ENCODE assay signal across 8 mouse cellular contexts in genomic region chr11:57800971-57801765, GRCm38 (mm10). TPM values are rescaled to one million over a fixed set of nuclear protein-coding genes. Genes with fewer than 3 reads are reported as not detected.
DNase-seq lines count a peak whose midpoint lies in the region; ATAC-seq and TF ChIP-seq lines count a peak whose summit lies in the region.

Gene Sap30l (plus strand): TSS chr11:57801637.

- no peak for TF ChIP-seq CTCF in midbrain, postnatal 0 days (IDR thresholded peaks at IDR 0.05)

- peaks cover 17% of the 10 kb centered on the region for H3K4me1 ChIP-seq in embryonic facial prominence, embryonic 14.5 days (ENCODE audit: control insufficient read depth, insufficient read depth, low read length)
- peaks cover 21% of the 10 kb centered on the region for H3K4me1 ChIP-seq in limb, embryonic 14.5 days (ENCODE audit: control insufficient read depth, insufficient read depth, low read length)
- peaks cover 4% of the 10 kb centered on the region; the same call in 1 of the 2 replicates for H3K4me1 ChIP-seq in midbrain, postnatal 0 days (ENCODE audit: insufficient read depth, low read length)

- peak within 1 kb of the TSS; percentile 83 for H3K27ac ChIP-seq in embryonic facial prominence, embryonic 14.5 days (replicated peaks; ENCODE audit: low read depth, low read length)
- H3K27ac ChIP-seq in limb, embryonic 14.5 days (replicated peaks; ENCODE audit: low read depth, low read length) = peak within 1 kb of the TSS; percentile 33; the same call in 1 of the 2 replicates
- peak within 1 kb of the TSS; percentile 1 for H3K27ac ChIP-seq in midbrain, postnatal 0 days (ENCODE audit: low read depth, low read length)

- WGBS in embryonic facial prominence, embryonic 14.5 days = under 1% methylated on average over 43 of the region's 66 CpGs
- WGBS in limb, embryonic 14.5 days = under 1% methylated on average over 58 of the region's 66 CpGs
- under 1% methylated on average over 62 of the region's 66 CpGs for WGBS in midbrain, postnatal 0 days

- peak within 1 kb of the TSS; percentile 85 for H3K4me2 ChIP-seq in embryonic facial prominence, embryonic 14.5 days (ENCODE audit: low read depth, low read length)
- peak within 1 kb of the TSS; percentile 98 for H3K4me2 ChIP-seq in limb, embryonic 14.5 days (replicated peaks; ENCODE audit: low read depth, low read length, severe bottlenecking)
- peak within 1 kb of the TSS; percentile 99 for H3K4me2 ChIP-seq in midbrain, postnatal 0 days (ENCODE audit: low read depth, low read length, poor library complexity, severe bottlenecking)

- H3K9me3 ChIP-seq in embryonic facial prominence, embryonic 14.5 days (ENCODE audit: control insufficient read depth, low read length) = no peaks in the 10 kb centered on the region
- H3K9me3 ChIP-seq in limb, embryonic 14.5 days (ENCODE audit: control insufficient read depth, low read length) = no peaks in the 10 kb centered on the region
- no peaks in the 10 kb centered on the region for H3K9me3 ChIP-seq in midbrain, postnatal 0 days (ENCODE audit: low read length)

- DNase-seq in 3T3-L1 (ENCODE audit: low read depth, low spot score) = peak; percentile 94
- DNase-seq in adrenal gland, postnatal 4 days (ENCODE audit: low spot score in 2 of 2) = peak; percentile 89 to 93
- peak; percentile 98 for DNase-seq in embryonic facial prominence, embryonic 14.5 days (ENCODE audit: low spot score)
- DNase-seq in heart, adult 8-10 months (ENCODE audit: low spot score) = peak; percentile 98
- peak; percentile 99 for DNase-seq in kidney, adult 9 months
- DNase-seq in limb, embryonic 14.5 days (ENCODE audit: low spot score) = peak; percentile 97
- DNase-seq in midbrain, postnatal 0 days (ENCODE audit: low spot score) = peak; percentile 97
- peak; percentile 92 to 96 for DNase-seq in spleen, postnatal 14 days (ENCODE audit: low spot score in 2 of 2)

- H3K27me3 ChIP-seq in embryonic facial prominence, embryonic 14.5 days (replicated peaks; ENCODE audit: control insufficient read depth, insufficient read depth, low read length) = no peaks in the 10 kb centered on the region
- H3K27me3 ChIP-seq in limb, embryonic 14.5 days (ENCODE audit: control insufficient read depth, insufficient read depth, low read length) = no peaks in the 10 kb centered on the region
- no peaks in the 10 kb centered on the region for H3K27me3 ChIP-seq in midbrain, postnatal 0 days (ENCODE audit: insufficient read depth, low read length)

- peak within 1 kb of the TSS; percentile 94 for H3K4me3 ChIP-seq in embryonic facial prominence, embryonic 14.5 days (ENCODE audit: low read depth, low read length)
- H3K4me3 ChIP-seq in limb, embryonic 14.5 days (replicated peaks; ENCODE audit: low read length) = peak within 1 kb of the TSS; percentile 94
- peak within 1 kb of the TSS; percentile 90 for H3K4me3 ChIP-seq in midbrain, postnatal 0 days (ENCODE audit: low read depth, low read length)

- peak; percentile 36; the same call in 1 of the 2 replicates for TF ChIP-seq POLR2A in limb, embryonic 14.5 days (IDR thresholded peaks at IDR 0.05; ENCODE audit: borderline replicate concordance, extremely low read depth, insufficient read depth, insufficient read length)

- H3K36me3 ChIP-seq in embryonic facial prominence, embryonic 14.5 days (ENCODE audit: control insufficient read depth, insufficient read depth, low read length) = 0 out of 2 replicates have a peak, but pooled peaks cover 4% of the 10 kb centered on the region
- H3K36me3 ChIP-seq in limb, embryonic 14.5 days (ENCODE audit: control insufficient read depth, insufficient read depth, low read length) = peaks cover 3% of the 10 kb centered on the region; the same call in 1 of the 2 replicates
- H3K36me3 ChIP-seq in midbrain, postnatal 0 days (ENCODE audit: insufficient read depth, low read length) = no peaks in the 10 kb centered on the region

- peak within 1 kb of the TSS; percentile 90 for H3K9ac ChIP-seq in embryonic facial prominence, embryonic 14.5 days (ENCODE audit: low read depth, low read length)
- peak within 1 kb of the TSS; percentile 89 for H3K9ac ChIP-seq in limb, embryonic 14.5 days (ENCODE audit: low read depth, low read length, severe bottlenecking)
- H3K9ac ChIP-seq in midbrain, postnatal 0 days (replicated peaks; ENCODE audit: low read length, poor library complexity, severe bottlenecking) = peak within 1 kb of the TSS; percentile 66

- ATAC-seq in embryonic facial prominence, embryonic 14.5 days (ENCODE audit: low read depth) = peak; percentile 97
- peak; percentile 96 for ATAC-seq in limb, embryonic 14.5 days (ENCODE audit: low FRiP score, low read depth)
- ATAC-seq in midbrain, postnatal 0 days (ENCODE audit: low FRiP score) = peak; percentile 94

RNA-seq across cellular contexts. Expression of gene Sap30l, which starts in this region (rescaled TPM):
- total RNA-seq in adrenal gland, postnatal 4 days (2021) = 10 to 100 TPM; 45.3 to 49.8 TPM
- polyA plus RNA-seq in embryonic facial prominence, embryonic 14.5 days (2014; fragmentation: Nextera tagmentation; extraction: Ambion mirVana) = 14.2 and 16.3 TPM in 2 replicates
- 10 to 100 TPM; 50.1 to 53.8 (median 51.2) TPM for total RNA-seq in heart, adult 8-10 months (2022)
- 27.3 and 31.4 TPM in 2 replicates for polyA plus RNA-seq in limb, embryonic 14.5 days (2012; rRNA removed)
- polyA plus RNA-seq in limb, embryonic 14.5 days (2014; fragmentation: Nextera tagmentation; extraction: Ambion mirVana) = 20.7 and 21.7 TPM in 2 replicates
- 35.1 and 40.1 TPM in 2 replicates for total RNA-seq in midbrain, postnatal 0 days (2014; rRNA removed)
- 9.4 and 11.6 TPM in 2 replicates for polyA plus RNA-seq in midbrain, postnatal 0 days (2015; fragmentation: Nextera tagmentation; extraction: Ambion mirVana)

Comparison
In these comparisons a context has a peak if more than half of its experiments do, and no peak if none do; other contexts are left out.
1. Peak in every context shown above with its lines: DNase-seq, ATAC-seq, H3K4me3 ChIP-seq and H3K27ac ChIP-seq.
2. H3K27ac ChIP-seq: peak in every context shown above with its lines; median percentile 83 in embryonic facial prominence, embryonic 14.5 days; 33 in limb, embryonic 14.5 days; 1 in midbrain, postnatal 0 days.